In the genomic region with DNA sequence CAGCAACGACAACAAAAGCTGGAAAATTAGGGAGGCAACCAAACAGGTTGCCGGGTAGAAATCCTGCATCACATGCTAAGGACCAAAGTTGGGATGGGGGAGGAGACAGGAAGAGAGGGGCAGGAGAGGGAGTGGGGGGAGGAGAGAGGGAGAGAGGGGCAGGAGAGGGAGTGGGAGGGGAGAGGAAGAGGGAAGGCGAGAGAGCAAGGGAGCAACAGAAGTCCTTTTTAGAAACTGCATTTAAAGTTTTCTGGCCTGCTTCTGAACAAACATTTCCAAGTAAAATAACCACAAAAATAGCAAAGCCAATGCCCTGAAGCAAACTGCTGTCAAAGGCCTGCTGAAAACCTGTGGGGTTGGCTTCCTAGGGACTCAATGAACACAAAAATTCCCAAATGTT, we compare ENCODE assay signal across 13 mouse cellular contexts.
DNase-seq lines count a peak whose midpoint lies in the region; ATAC-seq lines count a peak whose summit lies in the region.
"Had no signal": no experiment of that assay in that cellular context is flagged by ENCODE, and none has a peak within 500 bp of the region (broad histone marks: within the 10 kb centered on the region; RNA-seq: fewer than 3 reads in every experiment).

No protein-coding gene starts in this region.

- no peak for DNase-seq in intestine, embryonic 14.5 days (ENCODE audit: low spot score)
- DNase-seq in lung, postnatal 10 days, result peak; percentile 16
- DNase-seq in lung, postnatal 4 days, result no peak
- DNase-seq in layer of hippocampus, adult 9-10 months (ENCODE audit: low spot score), result no peak
- DNase-seq in gastrocnemius, postnatal 10 days, result no peak
- no peak for DNase-seq in urinary bladder, adult 18-20 months (ENCODE audit: low spot score in 2 of 2)
- DNase-seq: adrenal gland, adult 8-10 months; midbrain, embryonic 14.5 days; retina, postnatal 1 day had no signal

- H3K27me3 ChIP-seq in intestine, embryonic 14.5 days (replicated peaks; ENCODE audit: control insufficient read depth, insufficient read depth, low read length), result no peaks in the 10 kb centered on the region
- no peaks in the 10 kb centered on the region for H3K27me3 ChIP-seq in intestine, embryonic 16.5 days (replicated peaks; ENCODE audit: control insufficient read depth, insufficient read depth, low read length)
- no peaks in the 10 kb centered on the region for H3K27me3 ChIP-seq in embryonic facial prominence, embryonic 15.5 days
- H3K27me3 ChIP-seq: neural tube, embryonic 12.5 days had no signal

- no peak overlapping the region for H3K4me2 ChIP-seq in intestine, embryonic 14.5 days (ENCODE audit: low read length)
- H3K4me2 ChIP-seq in intestine, embryonic 16.5 days (ENCODE audit: low read depth, low read length), result no peak overlapping the region
- H3K4me2 ChIP-seq in embryonic facial prominence, embryonic 15.5 days (replicated peaks), result no peak overlapping the region
- H3K4me2 ChIP-seq: neural tube, embryonic 12.5 days had no signal

- no peak overlapping the region for H3K4me3 ChIP-seq in intestine, embryonic 14.5 days (ENCODE audit: low read depth, low read length)
- no peak overlapping the region for H3K4me3 ChIP-seq in intestine, embryonic 16.5 days (ENCODE audit: low read length)
- H3K4me3 ChIP-seq in embryonic facial prominence, embryonic 15.5 days (replicated peaks), result no peak overlapping the region
- H3K4me3 ChIP-seq: neural tube, embryonic 12.5 days had no signal

- H3K4me1 ChIP-seq in intestine, embryonic 14.5 days (replicated peaks; ENCODE audit: control insufficient read depth, insufficient read depth, low read length), result no peaks in the 10 kb centered on the region
- no peaks in the 10 kb centered on the region for H3K4me1 ChIP-seq in intestine, embryonic 16.5 days (ENCODE audit: control insufficient read depth, insufficient read depth, low read length)
- peaks cover 3% of the 10 kb centered on the region; the same call in 1 of the 2 replicates for H3K4me1 ChIP-seq in embryonic facial prominence, embryonic 15.5 days

- H3K9me3 ChIP-seq in intestine, embryonic 14.5 days (ENCODE audit: control insufficient read depth, low read length), result no peaks in the 10 kb centered on the region
- H3K9me3 ChIP-seq in intestine, embryonic 16.5 days (ENCODE audit: control insufficient read depth, low read length), result no peaks in the 10 kb centered on the region
- no peaks in the 10 kb centered on the region for H3K9me3 ChIP-seq in embryonic facial prominence, embryonic 15.5 days (replicated peaks)
- H3K9me3 ChIP-seq: neural tube, embryonic 12.5 days had no signal

- 0 out of 2 replicates have a peak overlapping the region, but pooled peaks have one; percentile 33 for H3K27ac ChIP-seq in intestine, embryonic 14.5 days (ENCODE audit: low read depth)
- no peak overlapping the region for H3K27ac ChIP-seq in intestine, embryonic 16.5 days (ENCODE audit: low read length)
- H3K27ac ChIP-seq in embryonic facial prominence, embryonic 15.5 days (replicated peaks), result peak overlapping the region; percentile 34; the same call in 1 of the 2 replicates
- H3K27ac ChIP-seq: neural tube, embryonic 12.5 days had no signal

- H3K36me3 ChIP-seq in intestine, embryonic 14.5 days (ENCODE audit: control insufficient read depth, insufficient read depth, low read length), result no peaks in the 10 kb centered on the region
- H3K36me3 ChIP-seq in intestine, embryonic 16.5 days (ENCODE audit: control insufficient read depth, insufficient read depth, low read length), result no peaks in the 10 kb centered on the region
- no peaks in the 10 kb centered on the region for H3K36me3 ChIP-seq in embryonic facial prominence, embryonic 15.5 days
- H3K36me3 ChIP-seq: neural tube, embryonic 12.5 days had no signal

- H3K9ac ChIP-seq in intestine, embryonic 14.5 days (ENCODE audit: low read length), result no peak overlapping the region
- H3K9ac ChIP-seq in intestine, embryonic 16.5 days (ENCODE audit: low read depth, low read length), result no peak overlapping the region
- H3K9ac ChIP-seq in embryonic facial prominence, embryonic 15.5 days, result no peak overlapping the region
- H3K9ac ChIP-seq: neural tube, embryonic 12.5 days had no signal

- no peak for ATAC-seq in intestine, embryonic 14.5 days (replicated peaks; ENCODE audit: low FRiP score, low TSS enrichment, low read depth)
- ATAC-seq in intestine, embryonic 16.5 days, result no peak
- peak; percentile 79; the same call in 1 of the 2 replicates for ATAC-seq in embryonic facial prominence, embryonic 15.5 days (ENCODE audit: insufficient number of reproducible peaks, low FRiP score, low TSS enrichment, low read depth)
- ATAC-seq: forebrain, embryonic 16.5 days had no signal

- 28% methylated on average over 3 of the region's 3 CpGs for WGBS in intestine, embryonic 14.5 days
- WGBS in intestine, embryonic 16.5 days, result 33% methylated on average over 3 of the region's 3 CpGs
- 5% methylated on average over 3 of the region's 3 CpGs for WGBS in embryonic facial prominence, embryonic 15.5 days
